Mouse (Mus musculus): ENCODE data around the gene Nudt9. TPM values are rescaled to one million over a fixed set of nuclear protein-coding genes. Genes with fewer than 3 reads are reported as not detected.

The Nudt9 gene
- total and polyA plus RNA-seq, 3 experiments: 61.9 to 116 (median 66.7) TPM

DNA sequence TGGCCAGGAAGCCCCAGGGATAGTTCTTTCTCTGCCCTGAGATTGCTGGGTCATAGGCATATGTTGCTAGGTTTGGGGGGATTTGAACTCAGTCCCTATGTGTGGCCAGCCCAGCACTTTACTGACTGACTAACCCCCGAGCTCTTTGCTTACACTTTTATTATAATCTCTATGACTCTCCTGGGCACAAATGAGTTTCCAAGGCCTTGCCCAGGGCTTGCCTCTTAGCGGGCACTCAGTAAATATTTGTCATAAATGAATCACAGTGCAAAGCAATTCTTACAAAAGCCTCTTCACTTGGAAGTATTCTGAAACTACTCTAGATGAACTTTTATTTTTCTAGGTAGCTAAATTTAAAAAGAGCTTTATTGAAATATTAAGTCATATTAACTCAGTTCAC is 42.2 kb upstream of the Nudt9 start:
- ATAC-seq (ENCODE audit: extremely low read depth, insufficient number of reproducible peaks, low FRiP score, poor library complexity, severe bottlenecking) (no peak), DNase-seq (ENCODE audit: low spot score) (no peak)
- no peaks in the 10 kb centered on the region for H3K36me3 ChIP-seq (replicated peaks)
- H3K4me1 ChIP-seq (ENCODE audit: insufficient read depth, low read depth, low read length): no peaks in the 10 kb centered on the region
- no peaks in the 10 kb centered on the region for H3K27me3 ChIP-seq (ENCODE audit: insufficient read depth, low read length)
- TF ChIP-seq TAL1 (conservative IDR thresholded peaks at IDR 0.05; ENCODE audit: low read depth, low read length) (no peak), POLR2AphosphoS5 (IDR thresholded peaks at IDR 0.05; ENCODE audit: insufficient replicate concordance, low read depth, low read length) (no peak), CTCF (IDR thresholded peaks at IDR 0.05; ENCODE audit: low read depth, low read length) (no peak), GATA2 (IDR thresholded peaks at IDR 0.05; ENCODE audit: borderline replicate concordance, low read depth, low read length) (no peak), GATA1 (IDR thresholded peaks at IDR 0.05; ENCODE audit: borderline replicate concordance, low read length) (no peak)
- H3K9me3 ChIP-seq (replicated peaks): no peaks in the 10 kb centered on the region
- H3K4me3 ChIP-seq (ENCODE audit: low read depth, low read length): no peak overlapping the region

DNA sequence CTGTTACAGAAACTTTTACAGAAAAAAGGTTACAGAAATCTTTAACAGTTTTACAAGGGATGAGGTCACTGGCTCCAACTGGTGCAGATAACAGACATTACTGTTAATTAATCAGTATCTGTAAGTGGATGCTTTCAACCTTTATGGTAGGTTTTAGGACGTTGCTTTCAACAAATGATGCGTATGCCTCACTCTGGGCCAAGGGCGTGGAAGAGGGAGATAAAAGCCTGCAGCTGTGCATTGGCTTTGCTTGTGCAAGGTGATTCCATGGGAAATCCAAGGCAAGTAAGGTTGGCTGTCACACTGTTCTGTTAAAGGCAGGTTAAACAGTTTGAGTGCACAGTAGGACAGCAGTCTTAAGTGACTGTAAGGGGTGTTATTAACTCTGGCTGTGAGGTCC is 39.3 kb upstream of the Nudt9 start:
- no peaks in the 10 kb centered on the region for H3K27me3 ChIP-seq (ENCODE audit: insufficient read depth, low read length)
- H3K4me3 ChIP-seq (ENCODE audit: low read depth, low read length): no peak overlapping the region
- no peaks in the 10 kb centered on the region for H3K9me3 ChIP-seq (replicated peaks)
- no peaks in the 10 kb centered on the region for H3K36me3 ChIP-seq (replicated peaks)
- DNase-seq (ENCODE audit: low spot score) (no peak), ATAC-seq (ENCODE audit: extremely low read depth, insufficient number of reproducible peaks, low FRiP score, poor library complexity, severe bottlenecking) (no peak)
- no peak for TF ChIP-seq POLR2AphosphoS5 (IDR thresholded peaks at IDR 0.05; ENCODE audit: insufficient replicate concordance, low read depth, low read length)
- H3K4me1 ChIP-seq (ENCODE audit: insufficient read depth, low read depth, low read length): no peaks in the 10 kb centered on the region

DNA sequence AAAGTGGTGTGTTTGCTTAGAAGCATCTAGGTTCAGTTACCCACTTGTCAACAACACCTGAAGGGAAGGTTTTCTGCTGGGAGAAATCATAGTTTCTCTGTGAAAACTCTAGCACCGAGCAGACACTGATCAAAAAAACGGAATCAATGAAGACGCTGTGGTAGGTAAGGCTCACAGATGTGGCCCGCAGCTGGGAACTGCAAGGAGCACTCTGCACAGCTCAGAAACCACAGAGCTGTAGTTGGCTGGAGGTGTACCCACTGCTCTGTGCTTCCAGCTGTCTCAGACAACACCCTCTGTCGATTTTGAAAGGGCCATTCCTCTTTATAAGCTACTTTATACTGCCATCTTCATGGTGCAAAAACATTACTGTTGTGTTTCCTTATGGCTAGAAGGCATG is 38.3 kb upstream of the Nudt9 start:
- DNase-seq (ENCODE audit: low spot score) (no peak), ATAC-seq (ENCODE audit: extremely low read depth, insufficient number of reproducible peaks, low FRiP score, poor library complexity, severe bottlenecking) (no peak)
- no peak overlapping the region for H3K4me3 ChIP-seq (ENCODE audit: low read depth, low read length)
- no peaks in the 10 kb centered on the region for H3K4me1 ChIP-seq (ENCODE audit: insufficient read depth, low read depth, low read length)
- H3K36me3 ChIP-seq (replicated peaks): no peaks in the 10 kb centered on the region
- no peaks in the 10 kb centered on the region for H3K27me3 ChIP-seq (ENCODE audit: insufficient read depth, low read length)
- no peaks in the 10 kb centered on the region for H3K9me3 ChIP-seq (replicated peaks)
- no peak for TF ChIP-seq POLR2AphosphoS5 (IDR thresholded peaks at IDR 0.05; ENCODE audit: insufficient replicate concordance, low read depth, low read length)
- no peak for TF ChIP-seq CTCF (IDR thresholded peaks at IDR 0.05; ENCODE audit: low read depth, low read length)

DNA sequence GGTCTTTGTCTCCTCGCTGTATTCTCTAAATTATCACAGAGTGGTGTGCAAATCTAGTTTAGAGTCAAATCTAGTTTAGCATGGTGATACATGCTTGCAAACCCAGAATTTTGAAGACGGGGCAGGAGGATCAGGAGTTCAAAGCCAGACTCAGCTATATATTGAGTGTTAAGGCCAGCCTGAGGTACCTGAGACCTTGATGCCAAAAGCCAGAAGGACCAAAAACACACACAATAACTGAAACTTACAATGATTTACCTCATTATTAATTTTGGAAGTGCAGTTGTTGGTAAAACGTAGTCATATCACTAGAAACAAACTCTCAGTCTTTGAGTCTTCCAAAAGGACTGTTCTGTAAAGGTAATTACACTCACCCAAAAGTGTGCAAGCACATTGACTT is 36.7 kb upstream of the Nudt9 start:
- ATAC-seq (ENCODE audit: extremely low read depth, insufficient number of reproducible peaks, low FRiP score, poor library complexity, severe bottlenecking) (no peak), DNase-seq (ENCODE audit: low spot score) (no peak)
- TF ChIP-seq POLR2AphosphoS5 (IDR thresholded peaks at IDR 0.05; ENCODE audit: insufficient replicate concordance, low read depth, low read length): no peak
- no peak for TF ChIP-seq GATA1 (IDR thresholded peaks at IDR 0.05; ENCODE audit: borderline replicate concordance, low read length)
- Histone ChIP-seq H3K27me3 (ENCODE audit: insufficient read depth, low read length) (no peaks in the 10 kb centered on the region), H3K4me1 (ENCODE audit: insufficient read depth, low read depth, low read length) (no peaks in the 10 kb centered on the region), H3K4me3 (ENCODE audit: low read depth, low read length) (no peak overlapping the region), H3K9me3 (replicated peaks) (no peaks in the 10 kb centered on the region), H3K36me3 (replicated peaks) (no peaks in the 10 kb centered on the region)

DNA sequence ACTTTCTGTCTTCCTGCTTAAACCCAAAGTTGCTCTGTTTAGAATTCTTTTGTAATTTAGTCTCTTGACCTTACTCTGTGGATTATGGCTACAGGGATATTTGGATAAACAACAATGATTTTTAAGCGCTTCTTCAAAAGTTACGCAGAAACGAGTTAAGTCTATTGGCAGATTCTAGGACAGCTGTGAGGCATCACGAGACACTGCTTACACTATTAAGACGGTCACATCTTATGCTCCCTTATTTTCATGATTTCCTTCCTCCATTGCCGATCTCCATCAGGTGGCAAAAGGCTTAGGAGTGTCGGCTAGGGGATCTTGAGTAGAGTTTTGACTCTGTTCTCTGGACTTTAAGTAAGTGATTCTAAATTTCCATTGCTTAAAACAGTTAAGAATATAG is 35.8 kb upstream of the Nudt9 start:
- no peaks in the 10 kb centered on the region for H3K36me3 ChIP-seq (replicated peaks)
- H3K27me3 ChIP-seq (ENCODE audit: insufficient read depth, low read length): no peaks in the 10 kb centered on the region
- no peaks in the 10 kb centered on the region for H3K9me3 ChIP-seq (replicated peaks)
- H3K4me1 ChIP-seq (ENCODE audit: insufficient read depth, low read depth, low read length): no peaks in the 10 kb centered on the region
- H3K4me3 ChIP-seq (ENCODE audit: low read depth, low read length): no peak overlapping the region
- TF ChIP-seq GATA2 (IDR thresholded peaks at IDR 0.05; ENCODE audit: borderline replicate concordance, low read depth, low read length) (no peak), CTCF (IDR thresholded peaks at IDR 0.05; ENCODE audit: low read depth, low read length) (no peak), POLR2AphosphoS5 (IDR thresholded peaks at IDR 0.05; ENCODE audit: insufficient replicate concordance, low read depth, low read length) (no peak), GATA1 (IDR thresholded peaks at IDR 0.05; ENCODE audit: borderline replicate concordance, low read length) (no peak), TAL1 (conservative IDR thresholded peaks at IDR 0.05; ENCODE audit: low read depth, low read length) (no peak)
- ATAC-seq (ENCODE audit: extremely low read depth, insufficient number of reproducible peaks, low FRiP score, poor library complexity, severe bottlenecking) (no peak), DNase-seq (ENCODE audit: low spot score) (no peak)

DNA sequence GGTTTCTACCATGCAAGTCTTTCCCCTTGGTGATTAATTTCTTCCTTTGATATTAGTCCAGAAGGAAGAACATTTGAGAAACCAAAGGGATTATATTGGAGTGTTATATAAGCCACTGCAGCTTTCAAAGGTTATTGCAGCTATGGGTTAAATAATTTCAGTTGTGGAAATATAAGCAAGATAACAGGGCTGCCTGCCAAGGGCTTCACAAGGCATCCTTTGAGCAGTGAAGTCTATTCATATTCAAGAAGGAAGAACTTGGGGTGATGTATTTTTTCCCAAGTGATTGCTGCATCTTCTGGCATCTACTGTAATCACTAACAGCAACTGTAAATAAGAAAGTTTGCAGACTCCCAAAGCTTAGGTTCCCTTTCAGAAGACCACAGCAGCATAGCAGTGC is 34.7 kb upstream of the Nudt9 start:
- TF ChIP-seq TAL1 (conservative IDR thresholded peaks at IDR 0.05; ENCODE audit: low read depth, low read length) (no peak), CTCF (IDR thresholded peaks at IDR 0.05; ENCODE audit: low read depth, low read length) (no peak), GATA1 (IDR thresholded peaks at IDR 0.05; ENCODE audit: borderline replicate concordance, low read length) (no peak), POLR2AphosphoS5 (IDR thresholded peaks at IDR 0.05; ENCODE audit: insufficient replicate concordance, low read depth, low read length) (no peak), GATA2 (IDR thresholded peaks at IDR 0.05; ENCODE audit: borderline replicate concordance, low read depth, low read length) (no peak)
- H3K4me3 ChIP-seq (ENCODE audit: low read depth, low read length): no peak overlapping the region
- no peak for DNase-seq (ENCODE audit: low spot score)
- no peaks in the 10 kb centered on the region for H3K9me3 ChIP-seq (replicated peaks)
- no peaks in the 10 kb centered on the region for H3K27me3 ChIP-seq (ENCODE audit: insufficient read depth, low read length)
- no peaks in the 10 kb centered on the region for H3K4me1 ChIP-seq (ENCODE audit: insufficient read depth, low read depth, low read length)
- H3K36me3 ChIP-seq (replicated peaks): no peaks in the 10 kb centered on the region
- ATAC-seq (ENCODE audit: extremely low read depth, insufficient number of reproducible peaks, low FRiP score, poor library complexity, severe bottlenecking): no peak

DNA sequence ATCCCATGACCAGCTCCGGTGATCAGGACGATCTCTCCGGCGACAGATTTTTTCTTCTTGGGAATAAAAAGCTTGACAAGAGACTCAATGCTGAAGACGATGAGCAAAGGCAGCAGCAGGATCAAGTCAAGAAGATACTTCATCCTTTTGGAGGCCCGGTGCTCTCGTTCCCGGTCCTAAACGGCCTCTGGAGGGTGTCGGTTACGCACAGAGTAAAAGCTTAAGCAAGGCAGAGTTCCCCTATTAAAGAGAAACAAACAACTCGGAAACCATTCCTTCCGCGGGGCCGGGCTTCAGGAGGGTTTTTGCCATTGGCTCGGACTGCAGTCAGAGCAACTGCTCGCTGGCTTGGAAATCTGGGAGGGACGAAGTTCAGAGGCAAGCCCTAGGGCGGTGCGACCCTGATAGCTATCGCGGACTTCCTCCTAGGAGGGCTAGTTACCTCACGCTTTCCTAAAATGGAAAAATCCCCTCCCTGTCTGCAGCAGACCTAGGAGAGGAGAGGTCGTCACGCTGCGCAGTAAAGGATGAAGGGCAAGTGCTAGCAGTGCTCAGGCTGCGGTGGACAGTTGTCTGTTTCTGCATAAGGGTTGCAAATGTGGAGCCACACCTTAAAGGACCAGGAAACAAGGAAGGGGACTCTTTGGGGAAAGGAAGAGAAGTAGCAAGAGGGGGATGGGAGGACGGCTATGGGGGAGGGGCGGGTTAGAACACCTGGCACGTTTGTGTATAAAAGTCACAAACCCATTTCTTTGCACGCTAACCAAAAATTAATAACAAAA is 24.3 kb upstream of the Nudt9 start, which contains the start of gene Hsd17b11:
Gene Hsd17b11 (minus strand): TSS at position 323 of the 782 bp plus-strand sequence.
- H3K4me3 ChIP-seq (ENCODE audit: low read depth, low read length): no peak within 1 kb of the TSS
- peaks cover 7% of the 10 kb centered on the region for H3K4me1 ChIP-seq (ENCODE audit: insufficient read depth, low read depth, low read length)
- TF ChIP-seq GATA1 (IDR thresholded peaks at IDR 0.05; ENCODE audit: borderline replicate concordance, low read length) (no peak), TAL1 (conservative IDR thresholded peaks at IDR 0.05; ENCODE audit: low read depth, low read length) (no peak)
- H3K9me3 ChIP-seq (replicated peaks): no peaks in the 10 kb centered on the region
- DNase-seq (ENCODE audit: low spot score): no peak
- ATAC-seq (ENCODE audit: extremely low read depth, insufficient number of reproducible peaks, low FRiP score, poor library complexity, severe bottlenecking): peak; percentile 61
- peaks cover 3% of the 10 kb centered on the region; the same call in 1 of the 2 replicates for H3K27me3 ChIP-seq (ENCODE audit: insufficient read depth, low read length)
- H3K36me3 ChIP-seq (replicated peaks): no peaks in the 10 kb centered on the region
